Mouse (Mus musculus): Measurements from ENCODE around the gene Hsf4.

The Hsf4 gene

DNA sequence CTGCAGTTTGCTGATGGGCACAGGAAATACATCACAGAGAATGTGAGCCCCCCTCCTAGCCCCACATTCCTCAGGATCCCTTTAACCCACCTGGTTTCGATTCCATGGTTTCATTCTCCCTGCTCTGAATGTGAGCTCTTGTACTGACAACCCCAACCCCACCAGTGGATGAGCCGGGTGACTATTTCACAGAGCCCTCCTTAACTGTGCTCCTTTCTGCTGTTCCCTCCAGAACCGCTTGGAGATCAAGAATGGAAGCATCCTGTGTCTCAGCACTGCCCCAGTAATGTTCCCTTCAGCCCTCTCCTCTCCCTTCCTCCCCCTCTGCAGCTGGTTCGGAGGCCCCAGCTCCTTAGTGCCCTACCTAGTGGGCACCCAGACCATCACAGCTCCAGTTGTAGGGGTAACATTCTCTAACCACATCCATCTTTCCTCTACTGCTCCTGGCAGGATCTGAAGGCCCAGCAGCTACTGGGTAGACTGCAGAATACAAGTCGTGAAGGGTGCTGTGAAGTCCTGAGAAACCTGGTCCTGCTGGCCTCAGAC is 36.6 kb downstream of the Hsf4 start:
- no peak for DNase-seq

GRCm38 (mm10) chr8:105307670-105308069 is 38.1 kb downstream of the Hsf4 start:
- DNase-seq, result no peak

DNA sequence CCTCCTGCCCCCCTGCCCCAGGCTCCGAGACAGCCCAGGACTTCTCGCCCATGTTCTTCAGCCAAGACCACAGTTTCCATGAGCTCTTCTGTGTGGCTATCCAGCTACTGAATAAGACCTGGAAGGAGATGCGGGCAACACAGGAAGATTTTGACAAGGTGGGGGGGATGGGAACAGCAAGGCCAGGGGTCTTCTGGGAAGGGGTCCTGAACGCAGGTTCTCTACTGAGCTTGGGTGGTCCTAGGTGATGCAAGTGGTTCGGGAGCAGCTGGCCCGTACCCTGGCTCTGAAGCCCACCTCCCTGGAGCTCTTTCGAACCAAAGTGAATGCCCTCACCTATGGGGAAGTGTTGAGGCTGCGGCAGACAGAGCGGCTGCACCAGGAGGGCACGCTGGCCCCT is 38.8 kb downstream of the Hsf4 start:
- DNase-seq, result no peak

DNA sequence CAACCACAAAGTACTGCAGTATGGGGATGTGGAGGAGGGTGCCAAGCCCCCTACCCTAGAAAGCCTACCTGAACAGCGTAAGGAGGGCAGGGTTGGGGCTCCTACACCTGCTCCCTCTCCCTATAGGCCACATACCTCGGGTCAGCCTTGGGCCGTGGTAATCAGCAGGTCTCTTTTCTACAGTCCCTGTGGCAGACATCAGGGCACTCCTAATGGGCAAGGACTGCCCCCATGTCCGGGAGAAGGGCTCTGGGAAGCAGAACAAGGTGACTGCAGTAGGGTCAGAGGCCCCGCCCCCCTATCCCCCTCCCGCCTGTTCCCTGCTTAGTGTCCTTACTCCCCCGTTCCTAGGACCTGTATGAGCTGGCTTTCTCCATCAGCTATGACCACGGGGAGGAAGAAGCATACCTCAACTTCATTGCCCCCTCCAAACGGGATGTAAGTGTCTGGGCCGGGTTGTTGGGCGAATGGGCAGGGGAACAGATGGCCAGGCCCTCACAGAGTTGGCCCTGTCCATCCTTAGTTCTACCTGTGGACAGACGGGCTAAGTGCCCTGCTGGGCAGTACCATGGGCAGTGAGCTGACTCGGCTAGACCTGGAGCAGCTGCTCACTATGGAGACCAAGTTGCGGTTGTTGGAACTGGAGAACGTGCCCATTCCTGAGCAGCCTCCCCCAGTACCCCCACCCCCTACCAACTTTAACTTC is 39.7 kb downstream of the Hsf4 start:
- no peak for DNase-seq

GRCm38 (mm10) chr8:105310118-105310517 is 40.5 kb downstream of the Hsf4 start:
- DNase-seq, result no peak

GRCm38 (mm10) chr8:105311718-105312117 is 42.1 kb downstream of the Hsf4 start:
- DNase-seq, result no peak

DNA sequence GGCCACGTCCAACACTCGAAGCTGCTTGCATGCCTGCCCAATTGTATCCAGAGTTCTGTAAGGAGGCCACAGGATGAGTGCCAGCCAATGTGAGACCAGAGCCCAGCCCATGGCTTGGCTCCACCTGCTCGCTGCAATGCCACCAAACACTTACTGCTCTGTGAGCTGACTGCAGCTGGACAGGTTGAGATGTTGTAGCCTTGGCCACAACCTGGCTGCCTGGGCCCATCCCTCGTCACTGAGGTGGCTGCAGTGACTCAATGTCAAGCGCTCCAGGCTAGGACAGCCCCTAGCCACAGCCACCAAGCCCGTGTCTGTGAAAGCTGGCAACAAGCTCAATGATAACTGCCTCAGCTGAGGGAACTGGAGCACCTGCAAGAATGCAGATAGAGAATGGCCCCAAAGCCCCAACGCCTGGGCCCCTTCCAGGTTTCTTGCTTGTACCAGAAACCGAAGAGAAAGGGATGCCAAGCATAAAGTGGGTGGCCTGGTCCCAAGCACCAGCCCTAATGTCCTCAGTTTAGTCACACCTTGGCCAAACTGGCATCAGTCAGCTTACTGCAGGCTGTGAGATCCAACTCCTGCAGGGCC is 43.4 kb downstream of the Hsf4 start:
- no peak for DNase-seq

DNA sequence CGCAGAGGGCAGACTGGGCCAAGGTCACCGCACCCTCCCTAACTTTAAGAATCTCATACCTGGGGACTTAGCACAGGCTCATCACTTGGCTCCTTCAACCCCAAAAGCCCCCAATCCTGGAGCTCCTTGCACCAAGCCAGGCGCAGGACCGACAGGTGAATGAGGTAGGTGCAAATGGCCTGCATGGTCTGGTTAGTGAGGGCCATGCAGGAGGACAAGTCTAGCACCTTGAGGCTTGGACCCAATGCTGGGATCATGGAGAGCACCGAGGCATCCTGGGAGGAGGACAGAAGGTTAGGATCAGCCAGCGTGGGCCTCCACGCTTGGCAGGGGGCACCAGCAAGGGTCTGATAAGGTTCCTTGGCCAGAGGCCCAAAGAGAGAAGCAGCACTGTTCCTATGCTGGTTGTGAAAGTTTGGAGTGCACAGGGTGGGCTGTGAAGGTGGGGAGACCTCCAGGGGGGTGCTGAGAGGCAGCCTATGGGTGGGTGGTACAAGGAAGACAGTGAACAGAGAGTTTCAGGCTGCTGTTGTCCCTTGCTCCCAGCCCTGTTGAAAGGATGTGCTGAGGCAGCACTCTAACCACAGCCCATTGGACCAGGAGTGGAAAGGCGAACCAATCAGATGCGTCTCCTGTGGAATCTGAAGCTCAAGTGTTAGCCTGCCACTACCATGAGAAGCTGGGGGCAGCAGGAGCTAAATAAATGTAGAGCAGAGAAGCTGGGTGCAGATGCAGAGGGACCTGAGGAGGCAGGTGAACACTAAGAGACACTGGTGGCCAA is 44.2 kb downstream of the Hsf4 start:
- no peak for DNase-seq

DNA sequence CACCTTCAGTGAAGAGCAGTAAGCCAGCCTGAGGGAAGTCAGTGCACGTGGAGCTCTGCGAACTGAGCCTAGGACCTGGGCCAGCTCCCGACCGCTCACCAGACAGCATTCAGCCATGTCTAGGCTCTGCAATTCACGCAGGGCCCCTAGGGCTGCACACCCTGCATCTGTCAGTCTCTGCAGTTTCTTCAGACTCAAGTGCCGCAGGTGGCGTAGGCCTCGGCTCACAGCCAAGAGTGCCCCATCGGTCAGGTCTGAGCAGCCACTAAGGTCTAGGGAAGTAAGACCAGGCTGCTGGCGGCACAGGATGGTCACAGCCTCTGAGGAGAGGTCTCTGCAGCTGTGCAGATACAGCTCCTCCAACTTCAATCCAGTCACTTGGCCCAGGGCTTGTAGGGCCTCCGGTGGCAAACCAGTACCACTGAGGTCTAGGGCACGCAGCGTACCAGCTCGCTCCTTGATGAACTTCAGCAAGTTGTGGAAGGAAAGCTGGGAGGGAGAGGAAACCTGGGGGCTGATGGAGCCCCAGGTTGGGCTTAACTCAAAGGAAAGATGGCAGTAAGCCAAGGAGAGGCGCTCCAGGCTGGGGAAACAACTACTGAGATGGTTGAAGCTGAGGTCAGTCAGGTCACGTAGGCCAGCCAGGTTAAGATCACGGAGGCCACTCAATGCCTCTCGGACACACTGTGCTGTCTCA is 45.6 kb downstream of the Hsf4 start:
- DNase-seq, result no peak

DNA sequence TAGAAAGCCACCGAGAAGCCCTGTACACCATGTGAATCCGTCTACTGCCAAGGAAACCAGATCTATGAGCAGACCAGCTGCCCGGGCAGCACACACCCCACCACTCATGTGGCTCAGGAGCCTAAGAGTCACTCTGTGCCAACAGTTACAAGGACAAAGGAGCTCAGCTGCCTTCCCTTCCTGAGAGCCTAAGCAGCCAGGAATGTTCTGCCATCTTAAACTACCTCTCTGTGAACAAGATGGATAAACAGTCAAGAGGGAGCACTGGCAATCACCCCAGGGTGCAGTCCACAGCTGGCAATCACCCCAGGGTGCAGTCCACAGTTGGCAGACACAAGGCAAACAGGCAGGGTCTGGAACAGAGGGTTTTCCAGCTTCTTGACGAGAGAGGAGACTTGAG is 48.3 kb downstream of the Hsf4 start:
- DNase-seq, result no peak

GRCm38 (mm10) chr8:105318662-105319190 is 49.1 kb downstream of the Hsf4 start:
- DNase-seq, result no peak

DNA sequence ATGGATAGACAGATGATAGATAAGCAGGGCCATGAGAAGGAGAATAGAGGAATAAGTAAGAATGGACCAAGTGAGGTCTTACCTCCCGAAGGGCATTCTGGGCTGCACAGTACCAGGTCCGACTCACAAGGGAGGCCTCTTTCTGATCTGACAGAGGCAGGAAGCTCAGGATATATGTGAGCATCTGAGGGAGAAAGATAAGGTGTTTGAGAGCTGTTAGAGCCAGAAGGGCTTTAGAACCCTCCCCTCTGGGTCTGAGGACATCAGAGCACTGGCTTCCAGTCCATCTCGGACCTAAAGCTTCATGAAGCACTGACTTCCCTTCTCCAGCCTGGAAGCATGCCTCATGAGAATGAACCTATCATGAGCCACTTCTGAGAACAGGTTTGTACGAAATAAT is 53.6 kb downstream of the Hsf4 start:
- DNase-seq, result no peak
